Mouse (Mus musculus): ENCODE data around the gene Il17rc. TPM values are rescaled to one million over a fixed set of nuclear protein-coding genes. Genes with fewer than 3 reads are reported as not detected.

The Il17rc gene
- polyA plus RNA-seq (2015; fragmentation: Nextera tagmentation; extraction: Ambion mirVana) = 2.7 and 4.3 TPM in 2 replicates

DNA sequence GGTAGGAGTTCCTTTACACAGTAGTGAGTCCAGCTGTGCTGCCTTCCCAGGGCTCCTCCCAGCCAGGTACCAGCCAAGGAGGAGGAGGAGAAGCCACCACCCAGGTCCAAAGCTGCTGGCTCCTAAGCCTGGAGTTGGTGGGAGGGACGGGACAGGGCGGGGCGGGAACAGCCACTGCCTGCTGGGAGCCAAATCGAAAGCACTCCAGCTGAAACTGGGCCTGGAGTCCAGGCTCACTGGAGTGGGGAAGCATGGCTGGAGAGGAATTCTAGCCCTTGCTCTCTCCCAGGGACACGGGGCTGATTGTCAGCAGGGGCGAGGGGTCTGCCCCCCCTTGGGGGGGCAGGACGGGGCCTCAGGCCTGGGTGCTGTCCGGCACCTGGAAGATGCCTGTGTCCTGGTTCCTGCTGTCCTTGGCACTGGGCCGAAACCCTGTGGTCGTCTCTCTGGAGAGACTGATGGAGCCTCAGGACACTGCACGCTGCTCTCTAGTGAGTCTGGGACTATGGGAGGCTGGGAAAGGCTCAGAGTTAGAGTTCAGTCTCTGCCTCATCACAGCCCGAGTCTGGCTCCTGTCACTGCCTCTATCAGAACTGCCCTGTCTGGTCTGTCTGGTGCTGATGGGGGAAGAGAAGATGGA is at the start of gene Il17rc:
Gene Il17rc (plus strand): TSS at position 131 of the 640 bp plus-strand sequence.
- Histone ChIP-seq H3K9ac (ENCODE audit: low read depth, low read length) (no peak within 1 kb of the TSS), H3K4me3 (ENCODE audit: low read depth, low read length) (no peak within 1 kb of the TSS), H3K27me3 (ENCODE audit: control insufficient read depth, insufficient read depth, low read depth, low read length) (peaks cover 16% of the 10 kb centered on the region), H3K27ac (ENCODE audit: low read length) (no peak within 1 kb of the TSS), H3K4me1 (ENCODE audit: control insufficient read depth, insufficient read depth, low read length) (peaks cover 7% of the 10 kb centered on the region; the same call in 1 of the 2 replicates), H3K4me2 (ENCODE audit: low read length) (no peak within 1 kb of the TSS), H3K9me3 (replicated peaks; ENCODE audit: control insufficient read depth, low read length, poor library complexity, severe bottlenecking) (no peaks in the 10 kb centered on the region), H3K36me3 (ENCODE audit: control insufficient read depth, insufficient read depth, low read length) (no peaks in the 10 kb centered on the region)
- ATAC-seq = no peak
- 14% methylated on average over 12 of the region's 12 CpGs for WGBS

DNA sequence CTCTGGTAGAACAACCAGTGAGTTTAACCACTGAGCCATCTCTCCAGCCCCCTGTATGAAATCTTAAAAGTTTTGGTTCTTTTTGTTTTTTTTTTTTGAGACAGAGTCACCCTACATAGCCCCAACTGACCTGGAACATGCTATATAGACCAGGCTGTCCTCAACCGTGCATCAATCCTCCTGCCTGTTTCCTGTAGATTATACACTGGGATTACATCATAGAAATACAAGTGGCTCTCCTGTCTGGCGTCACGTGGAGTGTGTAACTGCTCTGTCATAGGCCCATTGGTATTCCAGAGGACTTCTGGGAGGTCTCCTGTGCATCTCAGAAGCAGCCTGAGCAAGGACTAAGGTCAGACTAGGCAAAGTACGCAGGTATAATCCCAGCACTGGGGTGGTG is 48.2 kb upstream of the Il17rc start:
- Histone ChIP-seq H3K4me3 (ENCODE audit: low read depth, low read length) (no peak overlapping the region), H3K9ac (ENCODE audit: low read depth, low read length) (no peak overlapping the region), H3K4me1 (ENCODE audit: control insufficient read depth, insufficient read depth, low read length) (peaks cover 9% of the 10 kb centered on the region), H3K27me3 (ENCODE audit: control insufficient read depth, insufficient read depth, low read depth, low read length) (no peaks in the 10 kb centered on the region), H3K36me3 (ENCODE audit: control insufficient read depth, insufficient read depth, low read length) (no peaks in the 10 kb centered on the region), H3K4me2 (ENCODE audit: low read length) (no peak overlapping the region), H3K27ac (ENCODE audit: low read length) (no peak overlapping the region), H3K9me3 (replicated peaks; ENCODE audit: control insufficient read depth, low read length, poor library complexity, severe bottlenecking) (no peaks in the 10 kb centered on the region)
- 73% methylated on average over 4 of the region's 4 CpGs for WGBS
- no peak for ATAC-seq

DNA sequence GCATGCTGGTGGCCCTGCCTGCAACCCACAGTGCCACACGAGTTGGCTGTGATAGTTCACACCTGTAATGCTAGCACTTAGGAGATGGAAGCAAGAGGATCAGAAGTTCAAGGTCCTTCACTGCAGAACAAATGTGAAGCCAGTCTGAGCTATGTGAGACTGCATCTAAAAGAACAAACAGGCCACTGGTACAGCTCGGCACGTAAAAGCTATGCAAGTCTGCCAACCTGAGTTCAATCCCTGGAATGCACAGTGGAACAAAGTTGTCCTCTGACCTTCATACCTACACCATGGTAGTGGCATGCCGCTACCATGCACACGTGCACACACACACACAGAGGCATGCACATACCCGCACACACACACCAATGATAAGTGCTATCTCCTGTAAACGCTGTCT is 47.0 kb upstream of the Il17rc start:
- H3K36me3 ChIP-seq (ENCODE audit: control insufficient read depth, insufficient read depth, low read length) = no peaks in the 10 kb centered on the region
- peaks cover 4% of the 10 kb centered on the region; the same call in 1 of the 2 replicates for H3K4me1 ChIP-seq (ENCODE audit: control insufficient read depth, insufficient read depth, low read length)
- no peak for ATAC-seq
- no peak overlapping the region for H3K9ac ChIP-seq (ENCODE audit: low read depth, low read length)
- H3K9me3 ChIP-seq (replicated peaks; ENCODE audit: control insufficient read depth, low read length, poor library complexity, severe bottlenecking) = no peaks in the 10 kb centered on the region
- 89% methylated on average over 7 of the region's 7 CpGs for WGBS
- no peak overlapping the region for H3K27ac ChIP-seq (ENCODE audit: low read length)
- H3K27me3 ChIP-seq (ENCODE audit: control insufficient read depth, insufficient read depth, low read depth, low read length) = no peaks in the 10 kb centered on the region
- H3K4me2 ChIP-seq (ENCODE audit: low read length) = no peak overlapping the region
- no peak overlapping the region for H3K4me3 ChIP-seq (ENCODE audit: low read depth, low read length)

DNA sequence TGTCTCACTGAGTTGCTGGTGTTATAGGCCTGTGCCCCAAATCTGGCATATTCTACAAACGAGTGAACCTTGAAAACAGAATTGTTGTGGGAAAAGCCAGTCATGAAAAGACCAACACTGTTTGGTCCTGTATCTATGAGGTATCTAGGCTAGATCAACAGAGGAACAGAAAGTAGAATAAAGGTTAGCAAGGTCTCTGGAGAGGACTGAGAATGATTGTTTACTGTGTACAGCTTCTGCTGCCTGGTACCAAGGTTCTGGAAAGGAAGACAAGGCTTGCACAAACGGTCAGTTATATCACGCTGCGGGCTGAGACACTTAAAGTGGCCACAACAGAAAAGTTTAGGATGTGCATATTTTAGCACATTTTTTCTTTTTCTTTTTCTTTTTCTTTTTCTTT is 44.5 kb upstream of the Il17rc start:
- ATAC-seq = no peak
- WGBS = 94% methylated on average over 4 of the region's 4 CpGs

DNA sequence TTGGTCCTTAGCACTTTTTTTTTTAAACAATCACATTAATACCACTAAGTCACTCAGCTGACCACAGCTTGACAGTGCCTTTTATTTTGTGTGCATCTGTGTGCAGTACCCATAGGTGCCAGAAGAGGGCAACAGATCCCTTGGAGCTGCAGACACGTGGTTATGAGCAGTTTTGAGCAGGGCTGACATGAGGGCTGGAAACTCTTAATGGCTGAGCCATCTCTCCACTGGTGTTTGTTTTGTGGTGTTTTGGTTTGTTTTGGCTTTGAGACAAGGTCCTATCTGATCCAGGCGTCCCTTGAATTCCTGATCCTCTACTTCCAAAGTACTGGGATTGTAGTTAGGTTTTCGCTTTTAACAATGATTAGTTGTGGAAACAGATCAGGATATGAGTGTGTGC is 43.8 kb upstream of the Il17rc start:
- H3K9ac ChIP-seq (ENCODE audit: low read depth, low read length) = no peak overlapping the region
- no peaks in the 10 kb centered on the region for H3K4me1 ChIP-seq (ENCODE audit: control insufficient read depth, insufficient read depth, low read length)
- WGBS = 62% methylated on average over 3 of the region's 3 CpGs
- H3K4me3 ChIP-seq (ENCODE audit: low read depth, low read length) = no peak overlapping the region
- no peak overlapping the region for H3K4me2 ChIP-seq (ENCODE audit: low read length)
- no peaks in the 10 kb centered on the region for H3K27me3 ChIP-seq (ENCODE audit: control insufficient read depth, insufficient read depth, low read depth, low read length)
- H3K9me3 ChIP-seq (replicated peaks; ENCODE audit: control insufficient read depth, low read length, poor library complexity, severe bottlenecking) = no peaks in the 10 kb centered on the region
- ATAC-seq = no peak
- no peak overlapping the region for H3K27ac ChIP-seq (ENCODE audit: low read length)
- no peaks in the 10 kb centered on the region for H3K36me3 ChIP-seq (ENCODE audit: control insufficient read depth, insufficient read depth, low read length)

More for the DNA sequence above, 44.5 kb upstream of the Il17rc start:
- Histone ChIP-seq H3K36me3 (ENCODE audit: control insufficient read depth, insufficient read depth, low read length) (no peaks in the 10 kb centered on the region), H3K9ac (ENCODE audit: low read depth, low read length) (no peak overlapping the region), H3K27me3 (ENCODE audit: control insufficient read depth, insufficient read depth, low read depth, low read length) (no peaks in the 10 kb centered on the region), H3K4me2 (ENCODE audit: low read length) (no peak overlapping the region), H3K4me1 (ENCODE audit: control insufficient read depth, insufficient read depth, low read length) (no peaks in the 10 kb centered on the region), H3K9me3 (replicated peaks; ENCODE audit: control insufficient read depth, low read length, poor library complexity, severe bottlenecking) (no peaks in the 10 kb centered on the region), H3K4me3 (ENCODE audit: low read depth, low read length) (no peak overlapping the region), H3K27ac (ENCODE audit: low read length) (no peak overlapping the region)

DNA sequence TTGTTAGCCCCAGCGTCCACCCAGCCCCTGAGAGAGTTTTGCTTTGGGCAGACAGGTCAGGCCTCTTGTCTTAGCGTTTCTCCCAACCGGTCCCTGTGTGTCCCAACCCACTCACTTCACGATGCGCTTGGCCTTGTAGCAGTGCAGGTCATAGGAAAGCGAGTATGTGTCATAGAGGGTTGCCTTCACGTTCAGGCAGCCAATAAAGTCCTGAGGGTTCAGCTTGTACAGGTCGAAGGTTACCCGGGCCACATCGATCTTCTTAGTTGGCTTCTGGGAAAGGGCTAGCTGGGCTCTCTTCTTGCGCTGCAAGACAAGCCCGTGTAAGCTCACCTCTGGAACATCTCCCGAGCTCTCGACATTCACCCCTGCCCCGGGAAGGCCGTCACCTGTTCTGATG is 43.2 kb upstream of the Il17rc start:
- no peak overlapping the region for H3K4me2 ChIP-seq (ENCODE audit: low read length)
- H3K9me3 ChIP-seq (replicated peaks; ENCODE audit: control insufficient read depth, low read length, poor library complexity, severe bottlenecking) = no peaks in the 10 kb centered on the region
- no peaks in the 10 kb centered on the region for H3K27me3 ChIP-seq (ENCODE audit: control insufficient read depth, insufficient read depth, low read depth, low read length)
- no peaks in the 10 kb centered on the region for H3K36me3 ChIP-seq (ENCODE audit: control insufficient read depth, insufficient read depth, low read length)
- H3K9ac ChIP-seq (ENCODE audit: low read depth, low read length) = no peak overlapping the region
- no peaks in the 10 kb centered on the region for H3K4me1 ChIP-seq (ENCODE audit: control insufficient read depth, insufficient read depth, low read length)
- no peak for ATAC-seq
- no peak overlapping the region for H3K4me3 ChIP-seq (ENCODE audit: low read depth, low read length)
- 92% methylated on average over 16 of the region's 16 CpGs for WGBS
- H3K27ac ChIP-seq (ENCODE audit: low read length) = no peak overlapping the region

DNA sequence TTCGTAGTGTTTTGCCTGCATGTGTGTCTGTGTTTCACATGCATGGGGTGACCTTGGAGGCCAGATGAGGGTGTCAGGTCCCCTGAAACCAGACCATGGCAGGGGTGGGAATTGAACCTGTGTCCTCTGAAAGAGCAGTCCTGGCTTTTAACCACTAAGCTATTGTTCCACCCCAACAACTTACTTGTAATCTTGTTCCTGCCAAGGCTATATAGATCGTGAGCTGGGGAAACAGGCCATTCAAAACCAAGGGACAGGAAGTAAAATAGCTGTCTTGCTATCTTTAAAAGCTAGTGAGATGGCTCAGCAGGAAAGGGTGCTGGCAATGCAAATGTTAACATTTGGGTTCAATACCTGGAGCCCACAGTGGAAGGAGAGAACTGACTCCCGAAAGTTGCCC is 41.3 kb upstream of the Il17rc start:
- Histone ChIP-seq H3K9me3 (replicated peaks; ENCODE audit: control insufficient read depth, low read length, poor library complexity, severe bottlenecking) (no peaks in the 10 kb centered on the region), H3K4me2 (ENCODE audit: low read length) (no peak overlapping the region), H3K4me3 (ENCODE audit: low read depth, low read length) (no peak overlapping the region), H3K36me3 (ENCODE audit: control insufficient read depth, insufficient read depth, low read length) (no peaks in the 10 kb centered on the region), H3K27me3 (ENCODE audit: control insufficient read depth, insufficient read depth, low read depth, low read length) (no peaks in the 10 kb centered on the region), H3K27ac (ENCODE audit: low read length) (no peak overlapping the region), H3K4me1 (ENCODE audit: control insufficient read depth, insufficient read depth, low read length) (no peaks in the 10 kb centered on the region), H3K9ac (ENCODE audit: low read depth, low read length) (no peak overlapping the region)
- ATAC-seq = no peak
- 79% methylated on average over 3 of the region's 3 CpGs for WGBS

DNA sequence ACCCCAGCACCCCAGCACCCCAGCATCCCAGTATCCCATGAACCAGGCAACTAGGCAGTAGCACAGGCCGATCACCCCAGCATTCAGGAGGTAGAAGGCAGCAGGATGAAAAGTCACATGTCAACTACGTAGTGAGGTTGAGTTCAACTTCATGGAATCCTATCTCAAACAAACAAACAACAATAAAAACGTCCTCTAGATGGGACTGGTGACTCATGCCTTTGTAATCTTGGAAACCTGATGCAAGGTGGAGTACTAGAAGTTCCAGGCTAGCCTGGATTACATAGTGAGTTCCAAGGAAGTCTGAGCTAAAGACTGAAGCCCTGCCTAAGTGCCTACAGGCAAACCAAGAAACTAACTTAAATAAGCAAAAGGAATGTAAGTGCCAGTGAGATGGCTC is 40.4 kb upstream of the Il17rc start:
- Histone ChIP-seq H3K4me1 (ENCODE audit: control insufficient read depth, insufficient read depth, low read length) (no peaks in the 10 kb centered on the region), H3K36me3 (ENCODE audit: control insufficient read depth, insufficient read depth, low read length) (no peaks in the 10 kb centered on the region), H3K4me2 (ENCODE audit: low read length) (no peak overlapping the region), H3K27ac (ENCODE audit: low read length) (no peak overlapping the region), H3K27me3 (ENCODE audit: control insufficient read depth, insufficient read depth, low read depth, low read length) (no peaks in the 10 kb centered on the region), H3K9ac (ENCODE audit: low read depth, low read length) (no peak overlapping the region), H3K9me3 (replicated peaks; ENCODE audit: control insufficient read depth, low read length, poor library complexity, severe bottlenecking) (no peaks in the 10 kb centered on the region), H3K4me3 (ENCODE audit: low read depth, low read length) (no peak overlapping the region)
- ATAC-seq = no peak
- 59% methylated on average over 3 of the region's 3 CpGs for WGBS

DNA sequence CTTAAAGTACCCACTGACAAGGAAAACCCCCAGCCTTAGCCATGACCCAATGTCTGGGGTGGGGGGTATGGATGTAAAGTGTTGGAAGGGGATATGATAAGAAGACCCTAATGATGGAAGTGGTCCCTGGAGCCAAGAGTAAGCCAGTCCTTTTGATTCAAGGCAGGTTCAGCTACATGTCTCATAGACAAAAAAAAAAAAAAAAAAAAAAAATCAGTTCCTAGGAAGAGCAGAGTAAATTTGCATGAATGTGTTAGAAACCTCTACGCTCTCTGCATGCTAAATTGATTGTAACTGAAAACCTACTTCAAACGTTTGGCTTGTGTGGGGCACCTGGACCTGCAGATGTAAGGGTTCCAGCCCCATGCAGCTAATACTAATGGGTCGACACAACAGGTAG is 39.4 kb upstream of the Il17rc start:
- H3K4me1 ChIP-seq (ENCODE audit: control insufficient read depth, insufficient read depth, low read length) = no peaks in the 10 kb centered on the region
- no peak for ATAC-seq
- H3K4me2 ChIP-seq (ENCODE audit: low read length) = no peak overlapping the region
- no peak overlapping the region for H3K9ac ChIP-seq (ENCODE audit: low read depth, low read length)
- H3K36me3 ChIP-seq (ENCODE audit: control insufficient read depth, insufficient read depth, low read length) = no peaks in the 10 kb centered on the region
- WGBS = 59% methylated on average over 3 of the region's 3 CpGs
- no peaks in the 10 kb centered on the region for H3K9me3 ChIP-seq (replicated peaks; ENCODE audit: control insufficient read depth, low read length, poor library complexity, severe bottlenecking)
- no peak overlapping the region for H3K27ac ChIP-seq (ENCODE audit: low read length)
- H3K4me3 ChIP-seq (ENCODE audit: low read depth, low read length) = no peak overlapping the region
- no peaks in the 10 kb centered on the region for H3K27me3 ChIP-seq (ENCODE audit: control insufficient read depth, insufficient read depth, low read depth, low read length)

Data from midbrain, embryonic 16.5 days (tissue).